Mouse (Mus musculus) forebrain, embryonic 11.5 days (tissue): Measurements from ENCODE around the gene Slc25a12. TPM values are rescaled to one million over a fixed set of nuclear protein-coding genes. Genes with fewer than 3 reads are reported as not detected.

Source experiments
- polyA plus RNA-seq: library from polyadenylated mRNA; unstranded; fragments of >200 nt; fragmentation: Nextera tagmentation; extraction: Ambion mirVana; gene quantifications from 2 replicates; pipeline ENCODE4 v1.2.1, GENCODE M21; 2014

Slc25a12 gene
- polyA plus RNA-seq, 1 experiment from 2014 or later = 50.6 TPM

Other genes with a start within 250 kb of the Slc25a12 start
- gene Cybrd1, start 249.8 kb downstream of the Slc25a12 start, polyA plus RNA-seq = 0.20 and 0.33 TPM in 2 replicates
- gene Dync1i2, start 156.0 kb downstream of the Slc25a12 start, polyA plus RNA-seq = 156 and 161 TPM in 2 replicates
- gene Hat1, start 21.2 kb upstream of the Slc25a12 start, polyA plus RNA-seq = 222 and 228 TPM in 2 replicates
- 36.5 and 39.7 TPM in 2 replicates for gene Metap1d, start 85.5 kb upstream of the Slc25a12 start, polyA plus RNA-seq
- gene Dlx1, start 160.4 kb upstream of the Slc25a12 start, polyA plus RNA-seq = 118 and 133 TPM in 2 replicates
- gene Dlx2, start 179.0 kb upstream of the Slc25a12 start, polyA plus RNA-seq = 66.7 and 67.8 TPM in 2 replicates